Mouse (Mus musculus) heart, postnatal 0 days (tissue): ENCODE results near the gene Gm5767.

ENCODE experiments used
- CTCF ChIP-seq: IDR thresholded peaks from 2 replicates; pipeline ENCODE4 v1.5.1; 2016; ENCODE audit warnings: antibody characterized with exemption, control low read depth, low read depth
- EP300 ChIP-seq: IDR thresholded peaks from 2 replicates; pipeline ENCODE4 v1.6.1; 2016; ENCODE audit warnings: antibody characterized with exemption, low read depth

DNA sequence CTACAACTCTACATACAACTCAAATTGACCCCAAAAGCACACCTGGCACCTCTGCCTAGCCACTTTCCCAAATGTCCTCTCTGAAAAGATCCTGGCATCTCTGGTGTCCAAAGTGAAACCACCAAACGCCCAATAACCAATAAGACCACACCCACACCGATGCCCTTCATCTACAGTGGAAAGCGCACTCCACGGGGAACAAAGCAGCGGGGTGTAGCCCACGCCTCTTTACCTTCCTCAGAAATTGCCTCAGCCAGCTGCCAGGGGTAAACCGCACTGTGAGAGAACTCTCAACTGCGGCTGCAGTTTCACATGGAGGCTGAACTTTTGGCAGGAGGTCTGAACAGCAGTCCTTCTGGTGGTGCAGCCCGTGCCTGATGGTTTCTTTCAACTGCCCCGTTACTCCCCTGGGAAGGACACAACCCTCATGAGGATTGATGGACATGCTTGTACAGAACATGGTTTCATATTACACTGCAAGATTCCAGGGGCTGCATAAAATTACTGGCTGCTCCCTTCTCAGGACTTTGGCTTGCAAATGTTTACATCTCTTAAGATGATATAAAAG lies 35.0 kb downstream of the Gm5767 start:
- TF ChIP-seq CTCF = no peak
- no peak for TF ChIP-seq EP300
